Mouse (Mus musculus) CH12.LX (cell line): ENCODE measurements around the gene Espl1.

Source experiments
- CHD2 ChIP-seq: IDR thresholded peaks from 2 replicates; pipeline ENCODE4 v1.6.1; 2011; ENCODE audit warnings: low read length, improper control_type of control experiment
- CTCF ChIP-seq, 2 experiments: IDR thresholded peaks in 1 of 2; conservative IDR thresholded peaks in 1 of 2; 2 replicates each; pipeline ENCODE4 v1.5.1; 2011 to 2012; ENCODE audit warnings: low read depth in 2 of 2, low read length in 2 of 2, improper control_type of control experiment in 1 of 2, inconsistent platforms in 1 of 2, mild to moderate bottlenecking in 1 of 2, moderate library complexity in 1 of 2
- EP300 ChIP-seq: IDR thresholded peaks from 2 replicates; pipeline ENCODE4 v1.6.1; 2011; ENCODE audit warnings: low read length, improper control_type of control experiment
- GABPA ChIP-seq: IDR thresholded peaks from 2 replicates; pipeline ENCODE4 v1.6.1; 2012; ENCODE audit warnings: low read depth, low read length, improper control_type of control experiment, inconsistent platforms; ENCODE audit not compliant: insufficient replicate concordance
- USF1 ChIP-seq: IDR thresholded peaks from 2 replicates; pipeline ENCODE4 v1.6.1; 2014; ENCODE audit warnings: low read depth, mild to moderate bottlenecking, inconsistent platforms, low read length, improper control_type of control experiment

DNA sequence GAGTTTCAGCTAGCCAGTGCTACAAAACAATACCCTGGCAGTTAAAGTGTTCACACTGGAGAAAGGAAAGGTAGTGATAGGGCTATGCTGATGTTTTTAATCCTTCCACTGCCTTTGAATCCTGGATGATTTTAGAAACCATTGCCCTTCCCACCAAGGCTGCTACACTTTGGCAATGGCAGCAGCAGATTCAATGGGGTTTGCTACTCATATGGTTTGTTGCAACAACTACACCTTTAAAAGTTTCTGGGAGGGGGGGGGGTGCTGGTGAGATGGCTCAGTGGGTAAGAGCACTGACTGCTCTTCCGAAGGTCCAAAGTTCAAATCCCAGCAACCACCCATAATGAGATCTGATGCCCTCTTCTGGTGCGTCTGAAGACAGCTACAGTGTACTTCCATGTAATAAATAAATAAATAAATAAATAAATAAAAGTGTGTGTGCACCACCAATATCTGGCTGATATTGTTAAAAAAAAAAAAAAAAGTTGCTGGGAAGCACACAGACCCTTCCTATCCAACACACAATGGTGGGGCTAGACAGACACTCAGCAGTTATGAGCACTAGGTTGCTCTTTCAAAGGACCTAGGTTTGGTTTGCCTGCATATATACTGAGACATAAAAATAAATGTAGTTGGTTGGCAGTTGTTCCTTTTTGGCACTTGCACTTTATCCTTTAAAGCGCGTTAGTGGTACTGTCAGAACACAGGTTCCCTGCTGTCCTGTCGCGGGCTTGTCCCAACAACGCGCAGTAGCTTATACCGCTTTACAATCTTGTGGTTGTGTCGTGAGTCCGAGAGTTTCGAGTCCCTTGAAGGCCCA, 28.8 kb downstream of the Espl1 start:
- no peak for TF ChIP-seq USF1
- no peak for TF ChIP-seq CHD2
- no peak for TF ChIP-seq EP300
- no peak for TF ChIP-seq GABPA
- TF ChIP-seq CTCF (conservative IDR thresholded peaks at IDR 0.05 in 1 of 2, IDR thresholded peaks at IDR 0.05 in 1 of 2; ENCODE audit: low read depth in 2 of 2, low read length in 2 of 2), result peak in 1 of 2 experiments; percentile 13; a peak in 1 of 4 replicates
